Mouse (Mus musculus) CH12.LX (cell line): ENCODE results near the gene Adipor2. TPM values are rescaled to one million over a fixed set of nuclear protein-coding genes. Genes with fewer than 3 reads are reported as not detected.

Experiments used
- DNase-seq: peaks from one replicate; pipeline ENCODE4 v3.0.0-alpha.2; 2013; ENCODE audit errors: extremely low read depth
- H3K27ac ChIP-seq: 2 replicates; pipeline ENCODE4 v1.5.1; 2012; ENCODE audit warnings: low read depth, mild to moderate bottlenecking, control low read depth, moderate library complexity; ENCODE audit not compliant: insufficient read depth
- H3K27me3 ChIP-seq: replicated peaks from 2 replicates; pipeline ENCODE3; 2012; ENCODE audit warnings: inconsistent platforms
- H3K36me3 ChIP-seq, 2 experiments: replicated peaks in 1 of 2; 2 replicates each; pipeline versions ENCODE3 to v1.6.1; 2012; ENCODE audit warnings: inconsistent platforms in 1 of 2, low read length in 1 of 2, mild to moderate bottlenecking in 1 of 2, mixed read lengths in 1 of 2, moderate library complexity in 1 of 2; ENCODE audit not compliant: control insufficient read depth in 1 of 2, insufficient read depth in 1 of 2
- H3K4me1 ChIP-seq, 2 experiments: 2 replicates each; pipeline ENCODE4 v1.6.1; 2012; ENCODE audit warnings: inconsistent platforms in 1 of 2, moderate library complexity in 1 of 2; ENCODE audit not compliant: insufficient read depth in 2 of 2, control insufficient read depth in 1 of 2
- H3K4me2 ChIP-seq: 2 replicates; pipeline ENCODE4 v1.6.1; 2012; ENCODE audit warnings: low read depth, mild to moderate bottlenecking, control low read depth; ENCODE audit not compliant: poor library complexity, insufficient read depth, severe bottlenecking
- H3K4me3 ChIP-seq, 3 experiments: fragments of 150-350 bp in 1 of 3; sonication (generic) in 1 of 3; replicated peaks in 1 of 3; 2 replicates each; pipeline versions ENCODE3 to v1.5.1; 2011 to 2012; ENCODE audit warnings: low read depth in 2 of 3, low read length in 2 of 3, mild to moderate bottlenecking in 2 of 3, moderate library complexity in 2 of 3, control low read depth in 1 of 3, improper control_type of control experiment in 1 of 3, inconsistent platforms in 1 of 3, mixed read lengths in 1 of 3; ENCODE audit not compliant: poor library complexity in 1 of 3
- H3K79me2 ChIP-seq: replicated peaks from 2 replicates; pipeline ENCODE4 v1.6.1; 2012; ENCODE audit warnings: mild to moderate bottlenecking, moderate library complexity; ENCODE audit not compliant: control insufficient read depth, poor library complexity, insufficient read depth, severe bottlenecking; ENCODE audit errors: extremely low read depth
- H3K9ac ChIP-seq: 2 replicates; pipeline ENCODE4 v1.6.1; 2012; ENCODE audit warnings: low read depth, mild to moderate bottlenecking, control low read depth, moderate library complexity; ENCODE audit not compliant: insufficient read depth
- H3K9me3 ChIP-seq: replicated peaks from 2 replicates; pipeline ENCODE3; 2012; ENCODE audit warnings: low read length, inconsistent platforms, mixed read lengths
- BHLHE40 ChIP-seq: IDR thresholded peaks from 2 replicates; pipeline ENCODE4 v1.6.1; 2011; ENCODE audit warnings: mild to moderate bottlenecking, low read depth, low read length, improper control_type of control experiment
- CHD2 ChIP-seq: IDR thresholded peaks from 2 replicates; pipeline ENCODE4 v1.6.1; 2011; ENCODE audit warnings: low read length, improper control_type of control experiment
- CTCF ChIP-seq, 2 experiments: IDR thresholded peaks in 1 of 2; conservative IDR thresholded peaks in 1 of 2; 2 replicates each; pipeline ENCODE4 v1.5.1; 2011 to 2012; ENCODE audit warnings: low read depth in 2 of 2, low read length in 2 of 2, improper control_type of control experiment in 1 of 2, inconsistent platforms in 1 of 2, mild to moderate bottlenecking in 1 of 2, moderate library complexity in 1 of 2
- E2F4 ChIP-seq: IDR thresholded peaks from 2 replicates; pipeline ENCODE4 v1.6.1; 2011; ENCODE audit warnings: low read depth, low read length, improper control_type of control experiment; ENCODE audit not compliant: insufficient replicate concordance
- ELF1 ChIP-seq: IDR thresholded peaks from 2 replicates; pipeline ENCODE4 v1.6.1; 2014; ENCODE audit warnings: low read depth, mild to moderate bottlenecking, inconsistent platforms, low read length, improper control_type of control experiment
- ETS1 ChIP-seq: conservative IDR thresholded peaks from 2 replicates; pipeline ENCODE4 v1.6.1; 2012; ENCODE audit warnings: low read depth, mild to moderate bottlenecking, inconsistent platforms, low read length, improper control_type of control experiment, moderate library complexity
- GABPA ChIP-seq: IDR thresholded peaks from 2 replicates; pipeline ENCODE4 v1.6.1; 2012; ENCODE audit warnings: low read depth, low read length, improper control_type of control experiment, inconsistent platforms; ENCODE audit not compliant: insufficient replicate concordance
- HCFC1 ChIP-seq: IDR thresholded peaks from 2 replicates; pipeline ENCODE4 v1.6.1; 2012; ENCODE audit warnings: low read depth, mild to moderate bottlenecking, inconsistent platforms, low read length, improper control_type of control experiment
- JUN ChIP-seq: IDR thresholded peaks from 2 replicates; pipeline ENCODE4 v1.6.1; 2011; ENCODE audit warnings: low read depth, mild to moderate bottlenecking, low read length, improper control_type of control experiment, moderate library complexity; ENCODE audit not compliant: insufficient read depth
- JUND ChIP-seq: conservative IDR thresholded peaks from 2 replicates; pipeline ENCODE4 v1.6.1; 2011; ENCODE audit warnings: low read depth, low read length, improper control_type of control experiment
- KAT2A ChIP-seq: IDR thresholded peaks from 2 replicates; pipeline ENCODE4 v1.6.1; 2012; ENCODE audit warnings: low read length, improper control_type of control experiment, inconsistent platforms; ENCODE audit not compliant: insufficient replicate concordance
- MAFK ChIP-seq: IDR thresholded peaks from 2 replicates; pipeline ENCODE4 v1.6.1; 2011; ENCODE audit warnings: low read length, improper control_type of control experiment; ENCODE audit not compliant: insufficient replicate concordance
- MAZ ChIP-seq: IDR thresholded peaks from 2 replicates; pipeline ENCODE4 v1.6.1; 2012; ENCODE audit warnings: low read depth, mild to moderate bottlenecking, inconsistent platforms, low read length, improper control_type of control experiment, moderate library complexity
- MEF2A ChIP-seq: IDR thresholded peaks from 2 replicates; pipeline ENCODE4 v1.6.1; 2014; ENCODE audit warnings: low read depth, mild to moderate bottlenecking, inconsistent platforms, low read length, improper control_type of control experiment, borderline replicate concordance
- MYC ChIP-seq: IDR thresholded peaks from 2 replicates; pipeline ENCODE4 v1.6.1; 2011; ENCODE audit warnings: low read depth, mild to moderate bottlenecking, improper control_type of control experiment, low read length
- NELFE ChIP-seq: IDR thresholded peaks from 2 replicates; pipeline ENCODE4 v1.6.1; 2011; ENCODE audit warnings: low read depth, low read length, improper control_type of control experiment
- NRF1 ChIP-seq: IDR thresholded peaks from 2 replicates; pipeline ENCODE4 v1.6.1; 2014; ENCODE audit warnings: low read depth, mild to moderate bottlenecking, inconsistent platforms, low read length, improper control_type of control experiment, moderate library complexity
- PAX5 ChIP-seq: IDR thresholded peaks from 2 replicates; pipeline ENCODE4 v1.6.1; 2012; ENCODE audit warnings: low read length, inconsistent platforms, mixed read lengths
- POLR2A ChIP-seq: IDR thresholded peaks from 2 replicates; pipeline ENCODE4 v1.6.1; 2011; ENCODE audit warnings: low read depth, mild to moderate bottlenecking, improper control_type of control experiment, low read length
- POLR2AphosphoS2 ChIP-seq: IDR thresholded peaks from 2 replicates; pipeline ENCODE4 v1.6.1; 2011; ENCODE audit warnings: low read depth, low read length, improper control_type of control experiment
- RAD21 ChIP-seq: IDR thresholded peaks from 2 replicates; pipeline ENCODE4 v1.6.1; 2011; ENCODE audit warnings: low read depth, mild to moderate bottlenecking, low read length, improper control_type of control experiment, moderate library complexity
- RCOR1 ChIP-seq: conservative IDR thresholded peaks from 2 replicates; pipeline ENCODE4 v1.6.1; 2012; ENCODE audit warnings: low read depth, mild to moderate bottlenecking, inconsistent platforms, low read length, improper control_type of control experiment
- TCF12 ChIP-seq: IDR thresholded peaks from 2 replicates; pipeline ENCODE4 v1.6.1; 2014; ENCODE audit warnings: low read depth, mild to moderate bottlenecking, inconsistent platforms, low read length, improper control_type of control experiment
- ZKSCAN1 ChIP-seq: IDR thresholded peaks from 2 replicates; pipeline ENCODE4 v1.6.1; 2012; ENCODE audit warnings: low read depth, inconsistent platforms, low read length, improper control_type of control experiment, borderline replicate concordance
- ZMIZ1 ChIP-seq: IDR thresholded peaks from 2 replicates; pipeline ENCODE4 v1.6.1; 2012; ENCODE audit warnings: low read depth, mild to moderate bottlenecking, inconsistent platforms, low read length, improper control_type of control experiment
- ZNF384 ChIP-seq: IDR thresholded peaks from 2 replicates; pipeline ENCODE4 v1.6.1; 2012; ENCODE audit warnings: low read depth, low read length, improper control_type of control experiment, inconsistent platforms
- dilution Hi-C: fragments of 300-500 bp; cut with MboI; formaldehyde crosslinking; loops from 2 replicates; pipeline ENCODE4 v1.14.3; 2020; ENCODE audit warnings: low sequenced_read_pairs; ENCODE audit not compliant: extremely low pct_unique_long_range_greater_than_20kb, extremely low pct_ligation_motif_present
- in situ Hi-C: fragments of 300-500 bp; cut with MboI; formaldehyde crosslinking; loops from 3 replicates; pipeline ENCODE4 v1.14.3; 2019; ENCODE audit warnings: low sequenced_read_pairs, low pct_ligation_motif_present, low pct_unique_long_range_greater_than_20kb, mixed read lengths
- polyA plus RNA-seq: library from polyadenylated mRNA; unstranded; fragments of >175 nt; gene quantifications from 2 replicates; pipeline ENCODE4 v1.2.1, GENCODE M21; 2012; ENCODE audit warnings: low read depth; ENCODE audit not compliant: insufficient read length
- total RNA-seq, 2 experiments: library from RNA; depleted of rRNA; stranded (reverse); fragments of 300-350 nt in 1 of 2; fragments of >200 nt in 1 of 2; gene quantifications; 2 replicates each; pipeline ENCODE4 v1.2.3; 2012 to 2014

Gene Adipor2
- total RNA-seq (2012; rRNA removed) (40.3 and 43.4 TPM in 2 replicates), total RNA-seq (2014; rRNA removed) (40.0 and 43.5 TPM in 2 replicates), polyA plus RNA-seq (27.5 and 29.8 TPM in 2 replicates)

DNA sequence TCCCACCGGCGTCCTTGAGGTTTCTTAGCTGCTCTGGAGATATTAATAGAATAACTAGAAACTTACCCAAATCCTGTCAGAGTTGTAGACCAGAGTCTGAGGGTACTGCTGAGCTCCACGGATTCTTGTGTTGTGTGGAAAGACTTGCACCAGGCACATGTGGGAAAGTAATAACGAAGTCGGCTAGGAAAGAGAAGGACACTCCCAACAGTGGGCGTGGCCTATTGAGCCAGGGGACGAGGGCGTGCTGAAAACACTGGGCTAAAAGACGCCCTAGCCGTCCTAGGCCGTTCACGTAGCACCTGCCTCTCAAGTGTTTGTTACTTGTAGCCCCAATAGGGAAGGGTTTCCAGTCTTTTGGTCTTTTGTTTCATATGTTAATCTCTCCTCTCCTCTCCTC, at the start of gene Adipor2:
Adipor2 (minus strand) TSS at position 351 of the 400 bp plus-strand sequence.
- H3K27ac ChIP-seq: no peak within 1 kb of the TSS
- H3K9me3 ChIP-seq: no peaks in the 10 kb centered on the region
- H3K27me3 ChIP-seq: no peaks in the 10 kb centered on the region
- in situ Hi-C loops: no loop called here
- no peak within 1 kb of the TSS for H3K9ac ChIP-seq
- dilution Hi-C loops: no loop called here
- DNase-seq: no peak
- no peaks in the 10 kb centered on the region for H3K36me3 ChIP-seq
- H3K79me2 ChIP-seq: no peaks in the 10 kb centered on the region
- H3K4me2 ChIP-seq: peak within 1 kb of the TSS; percentile 3; the same call in 1 of the 2 replicates
- no peak within 1 kb of the TSS for H3K4me3 ChIP-seq
- no peaks in the 10 kb centered on the region for H3K4me1 ChIP-seq
- TF ChIP-seq MAFK (no peak), MAZ (no peak), ZKSCAN1 (no peak)
- TF ChIP-seq, all 38 proteins: peak for 0

GRCm38 (mm10) chr6:119466161-119466560, 48.7 kb upstream of the Adipor2 start:
- dilution Hi-C loops (no loop called here), in situ Hi-C loops (no loop called here)
- no peak overlapping the region for H3K27ac ChIP-seq
- no peaks in the 10 kb centered on the region for H3K4me1 ChIP-seq
- H3K27me3 ChIP-seq: no peaks in the 10 kb centered on the region
- no peak overlapping the region for H3K9ac ChIP-seq
- TF ChIP-seq POLR2A: no peak
- TF ChIP-seq NELFE: no peak
- no peak for TF ChIP-seq JUN
- TF ChIP-seq MYC: no peak
- TF ChIP-seq CHD2: no peak
- no peak for TF ChIP-seq RCOR1
- no peak for TF ChIP-seq ZNF384
- TF ChIP-seq ETS1: no peak
- TF ChIP-seq RAD21: no peak
- TF ChIP-seq NRF1: no peak
- TF ChIP-seq HCFC1: no peak
- TF ChIP-seq BHLHE40: no peak
- H3K4me3 ChIP-seq: no peak overlapping the region
- no peak overlapping the region for H3K4me2 ChIP-seq
- H3K36me3 ChIP-seq: no peaks in the 10 kb centered on the region
- no peaks in the 10 kb centered on the region for H3K79me2 ChIP-seq
- no peak for DNase-seq
- H3K9me3 ChIP-seq: no peaks in the 10 kb centered on the region

DNA sequence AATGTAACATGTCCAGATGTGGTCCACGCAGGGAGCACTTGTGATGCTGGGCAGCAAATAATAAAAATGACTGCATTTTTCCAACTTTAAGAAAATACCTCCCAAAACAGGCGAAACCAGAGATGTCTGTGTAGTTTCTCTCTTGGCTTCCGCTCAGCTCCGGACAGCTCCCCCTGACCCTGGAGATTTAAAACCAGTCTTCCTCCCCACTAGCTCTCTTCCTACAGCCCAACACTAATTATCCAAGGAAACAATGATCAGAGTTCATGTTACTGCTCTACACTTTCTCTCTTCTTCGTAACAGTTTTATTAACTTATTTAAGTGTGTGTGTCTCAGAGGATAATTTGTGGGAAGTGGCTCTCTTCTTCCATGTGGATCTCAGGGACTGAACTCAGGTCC, 42.9 kb upstream of the Adipor2 start:
- Histone ChIP-seq H3K36me3 (no peaks in the 10 kb centered on the region), H3K27ac (no peak overlapping the region), H3K4me1 (no peaks in the 10 kb centered on the region), H3K9me3 (no peaks in the 10 kb centered on the region), H3K9ac (no peak overlapping the region), H3K27me3 (peaks cover 6% of the 10 kb centered on the region), H3K79me2 (no peaks in the 10 kb centered on the region), H3K4me2 (no peak overlapping the region), H3K4me3 (no peak overlapping the region)
- dilution Hi-C loops (no loop called here), in situ Hi-C loops (no loop called here)
- DNase-seq: no peak
- TF ChIP-seq RAD21: no peak
- no peak for TF ChIP-seq ZMIZ1
- TF ChIP-seq ELF1: no peak
- no peak for TF ChIP-seq CHD2
- TF ChIP-seq POLR2AphosphoS2: no peak
- TF ChIP-seq CTCF (conservative IDR thresholded peaks at IDR 0.05 in 1 of 2, IDR thresholded peaks at IDR 0.05 in 1 of 2; ENCODE audit: low read depth in 2 of 2, low read length in 2 of 2): no peak
- no peak for TF ChIP-seq TCF12
- no peak for TF ChIP-seq JUND
- TF ChIP-seq GABPA: no peak
- no peak for TF ChIP-seq MYC
- no peak for TF ChIP-seq NRF1
- no peak for TF ChIP-seq E2F4
- no peak for TF ChIP-seq PAX5
- no peak for TF ChIP-seq ZKSCAN1
- TF ChIP-seq ETS1: no peak
- TF ChIP-seq MAFK: no peak
- TF ChIP-seq MEF2A: no peak
- no peak for TF ChIP-seq KAT2A
- TF ChIP-seq NELFE: no peak
